Mouse (Mus musculus): ENCODE measurements around the gene Cmss1.
A peak's percentile ranks its signal among the peaks of the same experiment; 100 is the strongest.

The Cmss1 gene

GRCm38 (mm10) chr16:57389566-57390251 is 217.0 kb downstream of the Cmss1 start:
- DNase-seq (ENCODE audit: low read depth, low spot score): no peak

- DNase-seq (ENCODE audit: low read depth, low spot score): no peak
Measured at GRCm38 (mm10) chr16:57384274-57384673, 222.4 kb downstream of the Cmss1 start.

GRCm38 (mm10) chr16:57383266-57383971 is 223.2 kb downstream of the Cmss1 start:
- no peak for DNase-seq (ENCODE audit: low read depth, low spot score)

DNA sequence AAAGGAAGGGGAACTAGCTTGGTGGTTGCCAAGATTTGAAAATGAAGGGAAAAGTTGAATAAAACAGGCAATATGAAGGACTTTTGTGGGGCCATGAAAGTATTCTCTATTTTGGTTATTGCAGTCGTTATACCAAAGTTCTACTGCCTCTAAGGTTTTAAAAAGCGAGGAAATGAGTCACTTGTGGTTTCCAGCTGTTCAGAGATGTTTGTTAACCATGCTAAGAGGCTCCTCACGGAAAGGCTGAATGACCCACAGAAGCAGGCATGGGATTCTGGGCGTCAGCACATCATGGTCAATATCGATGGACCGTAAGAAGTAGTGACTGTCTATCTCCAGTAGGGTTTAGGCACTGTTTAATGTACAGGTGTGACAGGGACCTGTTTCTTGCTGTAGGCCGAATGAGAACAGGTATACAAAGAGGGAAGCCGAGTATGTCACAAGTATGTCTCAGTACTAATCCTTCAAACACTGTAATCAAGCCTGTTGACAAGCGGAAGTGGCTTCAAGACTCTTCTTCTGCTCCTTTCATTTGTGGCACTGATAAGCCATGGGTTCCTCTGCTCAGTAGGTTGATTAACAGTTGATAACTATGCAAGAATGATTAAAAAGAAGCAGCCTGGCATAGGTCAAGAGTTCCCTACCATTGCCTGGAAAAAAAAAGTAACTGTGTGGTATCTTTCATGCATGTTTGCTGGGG is 227.9 kb downstream of the Cmss1 start:
- no peak for DNase-seq (ENCODE audit: low read depth, low spot score)

DNA sequence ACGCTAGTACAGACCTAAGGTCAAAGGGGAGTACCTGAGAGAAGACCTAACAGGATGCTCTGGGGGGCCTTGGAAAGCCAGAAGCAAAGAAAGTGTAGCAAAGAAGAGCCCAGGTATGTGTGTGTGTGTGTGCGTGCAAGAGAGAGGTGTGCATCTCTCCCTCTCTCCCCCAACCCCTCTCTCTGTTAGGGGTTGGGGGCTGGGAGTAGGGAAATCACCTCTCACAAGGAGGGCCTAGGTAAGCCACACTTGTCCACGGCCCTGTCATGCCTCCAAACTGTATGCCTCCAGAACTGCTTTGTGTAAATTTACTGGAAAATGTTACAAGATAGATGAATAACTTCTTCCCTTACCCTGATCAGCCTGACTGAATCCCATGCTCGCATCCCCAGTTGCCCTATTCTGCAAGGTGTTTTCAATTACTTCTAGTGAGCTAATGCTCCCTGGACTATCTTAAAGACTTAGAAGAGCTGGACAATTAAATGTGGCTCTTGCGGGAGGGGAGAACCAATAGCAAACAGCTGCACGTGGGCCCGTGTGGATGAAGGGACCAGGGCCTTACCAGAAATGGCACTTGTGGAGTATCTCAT is 231.3 kb downstream of the Cmss1 start:
- DNase-seq (ENCODE audit: low read depth, low spot score): no peak

DNA sequence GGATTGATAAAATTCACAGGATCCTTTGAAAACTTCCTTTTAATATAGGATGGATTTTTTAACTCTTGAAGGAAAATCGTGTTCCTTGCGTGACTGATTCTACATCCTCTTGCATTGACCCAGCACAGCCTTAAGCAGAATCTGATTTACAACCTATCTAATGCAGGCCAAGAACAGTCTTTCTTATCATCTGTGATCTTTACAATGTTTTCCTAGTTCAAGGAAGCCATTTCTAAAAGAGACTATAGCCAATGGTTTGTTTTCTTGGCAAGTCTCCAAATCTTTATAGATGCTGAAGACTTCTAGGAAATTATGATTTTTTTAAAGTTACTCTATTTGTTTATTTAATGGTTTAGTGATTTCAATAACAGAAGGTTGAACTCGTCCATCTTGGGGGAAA is 234.5 kb downstream of the Cmss1 start:
- no peak for DNase-seq (ENCODE audit: low read depth, low spot score)

DNA sequence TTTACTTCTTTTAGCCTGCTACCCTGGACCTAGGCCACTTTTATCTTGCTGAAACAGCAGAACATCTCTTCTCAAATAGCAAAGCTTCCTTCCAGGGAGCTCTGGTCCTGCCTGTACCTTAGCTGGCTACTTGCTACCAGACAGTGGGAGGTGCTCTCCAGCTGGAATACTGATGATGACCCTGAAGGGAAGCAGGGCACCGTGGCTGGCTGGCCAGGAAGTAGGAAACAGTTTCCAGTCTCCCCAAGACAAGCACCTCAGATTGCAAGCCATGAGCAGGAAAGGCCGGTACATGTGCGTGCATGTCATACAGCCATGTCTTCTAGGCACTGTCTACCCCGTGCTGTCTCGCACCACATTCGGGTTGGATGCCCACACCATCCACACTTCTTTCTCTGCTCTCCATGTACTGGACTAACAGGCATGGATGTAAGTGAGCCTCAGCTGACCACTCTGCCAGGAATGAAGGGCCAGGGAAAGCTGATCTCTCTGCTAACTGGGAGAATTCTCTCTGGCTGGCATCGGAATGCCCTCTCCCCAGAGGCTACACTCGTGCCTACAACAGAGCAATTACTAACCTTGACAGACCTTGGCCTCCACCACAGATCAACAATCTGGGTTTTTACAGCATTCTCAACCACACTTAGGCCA is 236.7 kb downstream of the Cmss1 start:
- DNase-seq (ENCODE audit: low read depth, low spot score): no peak

DNA sequence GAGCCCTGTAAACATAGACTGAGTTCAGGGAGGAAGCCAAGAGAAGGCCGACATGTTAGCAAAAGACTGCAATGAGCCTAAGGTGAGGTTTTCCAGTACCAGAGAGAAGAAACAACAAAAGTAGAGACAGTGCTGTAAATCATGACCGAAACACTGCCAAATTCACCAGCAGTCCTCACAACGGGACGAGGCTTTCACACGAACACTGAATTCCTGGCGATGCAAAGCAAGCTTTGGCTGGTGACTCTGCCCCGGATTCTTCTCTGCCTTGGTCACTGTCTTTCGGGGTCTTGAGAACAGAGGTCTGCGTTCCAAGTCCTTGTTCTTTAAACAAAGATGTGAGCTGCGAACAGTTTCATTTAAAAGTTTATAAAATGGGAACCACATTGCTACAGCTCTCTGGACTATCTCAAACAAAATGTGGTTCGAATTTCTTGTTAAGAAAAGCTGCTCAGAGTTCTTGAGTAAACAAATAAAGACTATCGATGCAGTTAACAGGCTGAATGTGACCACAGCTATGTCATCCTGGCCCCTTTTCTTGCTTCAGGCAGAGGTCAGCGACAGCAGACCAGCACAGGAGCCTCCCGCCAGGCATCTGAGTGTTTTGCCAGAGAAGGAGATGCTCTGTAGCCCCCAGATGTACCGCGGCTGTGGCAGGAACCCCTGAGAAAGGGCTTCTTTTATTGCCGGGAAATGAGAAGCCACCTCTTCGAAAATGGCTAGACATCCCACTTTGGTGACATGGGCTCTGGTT is 239.5 kb downstream of the Cmss1 start:
- DNase-seq (ENCODE audit: low read depth, low spot score): no peak

GRCm38 (mm10) chr16:57366141-57366540 is 240.5 kb downstream of the Cmss1 start:
- no peak for DNase-seq (ENCODE audit: low read depth, low spot score)

- DNase-seq (ENCODE audit: low read depth, low spot score): no peak
Measured at GRCm38 (mm10) chr16:57364498-57364897, 242.2 kb downstream of the Cmss1 start.

DNA sequence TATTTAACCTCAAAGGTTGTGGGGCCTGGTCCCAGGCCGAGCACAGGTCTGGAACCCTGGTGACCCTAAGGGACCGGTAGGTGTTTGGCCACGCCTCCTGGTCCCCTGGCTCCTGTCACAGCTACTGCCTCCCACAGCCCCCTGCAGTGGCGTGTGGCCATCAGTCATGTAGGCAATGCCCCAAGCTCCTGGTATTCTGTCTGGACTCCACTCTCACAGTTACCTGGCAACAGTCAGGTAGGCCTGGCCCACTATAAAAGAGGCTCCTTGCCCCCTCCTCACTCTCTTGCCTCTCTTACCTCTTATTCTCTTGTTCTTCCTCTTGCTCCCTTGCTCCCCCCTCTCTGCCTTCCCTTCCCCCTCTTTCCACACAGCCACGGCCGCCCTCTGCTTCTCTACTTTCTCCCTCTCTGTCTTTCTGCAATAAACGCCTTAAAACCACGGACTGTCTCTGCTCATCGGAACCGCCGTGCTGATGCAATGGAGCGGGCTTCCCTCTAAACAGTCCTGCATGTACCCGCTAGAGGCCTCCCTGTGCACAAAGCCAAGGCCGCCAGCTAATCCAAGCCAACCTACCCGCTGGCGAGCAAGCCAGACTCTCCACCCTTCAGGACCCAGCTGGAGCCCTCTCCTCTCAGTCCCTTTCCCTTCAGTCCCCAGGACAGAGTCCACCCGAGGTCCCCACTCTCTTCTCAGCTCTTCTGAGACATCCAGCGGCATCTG is 243.8 kb downstream of the Cmss1 start:
- peak; percentile 33 for DNase-seq (ENCODE audit: low read depth, low spot score)

- DNase-seq (ENCODE audit: low read depth, low spot score): no peak
Measured at GRCm38 (mm10) chr16:57360785-57361184, 245.9 kb downstream of the Cmss1 start.

DNA sequence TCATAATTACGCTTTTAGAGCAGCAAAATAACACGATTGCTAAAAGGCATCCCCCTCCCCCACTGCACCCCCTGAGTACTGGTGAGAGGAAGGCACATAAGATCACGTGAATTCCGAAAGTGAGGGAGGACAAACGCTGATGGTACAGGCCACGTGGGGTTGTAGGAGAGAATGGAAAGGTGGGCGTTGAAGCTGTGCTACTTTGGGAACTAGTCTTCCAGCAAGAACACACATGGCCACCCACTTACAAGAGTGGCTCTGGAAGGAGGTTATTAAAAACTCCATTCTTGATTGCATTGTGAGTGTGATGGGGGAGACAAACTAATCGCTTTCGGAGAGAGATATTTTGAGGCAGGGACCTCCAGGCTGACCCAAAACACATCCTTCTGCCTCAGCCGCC is 247.4 kb downstream of the Cmss1 start:
- no peak for DNase-seq (ENCODE audit: low read depth, low spot score)

GRCm38 (mm10) chr16:57357011-57357410 is 249.7 kb downstream of the Cmss1 start:
- DNase-seq (ENCODE audit: low read depth, low spot score): no peak

DNA sequence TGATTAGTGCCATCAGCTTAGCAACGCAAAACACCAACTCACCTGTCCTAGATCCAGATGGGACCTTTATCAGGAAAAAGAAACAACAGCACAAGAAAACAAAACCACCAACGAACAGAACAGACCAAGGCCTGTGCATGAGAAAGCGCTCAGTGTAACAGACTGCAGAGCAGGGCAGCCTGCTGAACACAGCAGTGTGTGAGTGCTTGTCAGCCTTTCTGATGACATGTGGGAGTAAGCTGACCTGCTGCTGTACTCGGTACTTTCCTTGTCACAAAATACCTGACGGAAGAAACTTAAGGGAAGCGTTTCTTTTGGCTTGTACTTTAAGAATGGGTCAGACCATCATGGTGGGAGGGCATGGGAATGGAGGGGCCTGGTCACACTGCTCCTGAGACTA is 250.2 kb downstream of the Cmss1 start:
- DNase-seq (ENCODE audit: low read depth, low spot score): no peak

GRCm38 (mm10) chr16:57353932-57354331 is 252.7 kb downstream of the Cmss1 start:
- no peak for DNase-seq (ENCODE audit: low read depth, low spot score)

- DNase-seq (ENCODE audit: low read depth, low spot score): no peak
Measured at GRCm38 (mm10) chr16:57353166-57353721, 253.4 kb downstream of the Cmss1 start.

- no peak for DNase-seq (ENCODE audit: low read depth, low spot score)
Measured at GRCm38 (mm10) chr16:57352751-57353150, 253.9 kb downstream of the Cmss1 start, which contains the start of gene Filip1l. Gene Filip1l, plus strand, starts transcription at chr16:57353093.

GRCm38 (mm10) chr16:57349689-57350088 is 257.0 kb downstream of the Cmss1 start:
- DNase-seq (ENCODE audit: low read depth, low spot score): no peak

DNA sequence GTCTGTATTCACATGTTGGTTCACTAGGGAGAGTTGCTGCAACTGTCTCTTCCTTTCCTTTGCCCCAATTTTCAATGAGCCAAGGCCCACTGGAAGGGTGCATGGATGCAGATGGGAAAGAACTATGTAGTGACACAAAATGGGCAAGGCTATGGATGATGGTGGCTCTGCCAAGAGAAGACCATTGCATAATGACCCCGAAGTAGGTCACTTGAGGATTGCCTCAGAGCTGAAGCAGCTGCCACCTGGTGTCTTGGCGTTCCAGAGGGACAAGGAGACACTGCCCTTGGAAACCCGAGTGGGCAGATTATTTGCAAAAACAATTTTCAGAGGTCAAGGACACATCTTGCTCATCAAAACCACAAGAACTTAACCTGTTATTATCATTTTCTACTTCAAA is 257.6 kb downstream of the Cmss1 start:
- no peak for DNase-seq (ENCODE audit: low read depth, low spot score)
